Mouse (Mus musculus) kidney, adult 11 months (tissue): ENCODE measurements around the gene Fgf14.
"Not testable (repeated sequence)": the region's sequence is repeated elsewhere in the genome, so short reads cannot be mapped to it uniquely, and the experiment has no call there.

Experiments used
- DNase-seq: peaks from one replicate; pipeline ENCODE4 v3.0.0; 2022

Fgf14 gene

DNA sequence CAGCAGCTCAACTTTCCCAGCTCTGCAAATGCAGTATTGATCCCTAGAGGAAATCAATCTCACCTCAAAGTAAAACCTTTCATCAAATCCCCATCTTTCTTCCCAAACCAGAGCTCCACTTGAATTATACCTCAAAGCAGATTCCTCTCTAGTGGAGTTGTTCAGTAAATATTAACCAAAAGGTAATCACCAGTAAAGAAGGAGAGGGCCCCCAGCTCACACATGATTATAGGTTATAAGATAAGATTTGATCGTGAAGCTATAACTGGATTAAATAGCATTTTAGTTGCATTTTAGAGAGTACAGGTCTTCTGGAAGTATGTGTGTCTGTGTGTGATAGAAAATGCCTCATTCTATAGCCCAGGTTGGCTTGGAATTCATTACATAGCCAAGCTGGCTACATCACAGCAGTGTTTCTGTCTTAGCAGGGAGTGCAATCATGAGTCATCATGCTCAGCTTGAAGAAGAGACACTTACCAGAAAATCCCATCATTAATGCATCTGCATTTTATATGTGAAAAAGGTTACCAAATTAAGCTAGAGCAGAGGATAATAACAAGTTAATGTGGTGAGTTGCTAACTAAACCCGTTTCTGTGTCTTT lies 202.8 kb downstream of the Fgf14 start:
- DNase-seq, result no peak

DNA sequence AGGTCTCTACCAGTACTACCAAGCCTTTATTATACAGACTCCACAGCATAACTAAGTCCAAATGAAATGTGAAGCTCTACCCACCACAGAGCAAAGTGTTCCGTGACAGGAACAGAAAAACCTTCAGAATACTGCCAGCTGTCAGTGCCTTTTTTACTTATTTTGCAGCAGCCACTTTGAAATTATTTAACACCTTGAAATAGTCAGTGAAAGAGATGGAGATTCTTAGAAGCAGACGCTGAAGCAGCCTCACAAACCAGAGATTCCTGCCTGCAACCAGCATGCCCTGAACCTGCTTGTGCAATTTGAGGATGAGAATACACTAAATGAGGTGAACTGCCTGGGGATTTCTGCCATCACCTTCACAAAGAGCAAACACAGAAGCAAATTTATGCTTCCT lies 206.0 kb downstream of the Fgf14 start:
- no peak for DNase-seq

DNA sequence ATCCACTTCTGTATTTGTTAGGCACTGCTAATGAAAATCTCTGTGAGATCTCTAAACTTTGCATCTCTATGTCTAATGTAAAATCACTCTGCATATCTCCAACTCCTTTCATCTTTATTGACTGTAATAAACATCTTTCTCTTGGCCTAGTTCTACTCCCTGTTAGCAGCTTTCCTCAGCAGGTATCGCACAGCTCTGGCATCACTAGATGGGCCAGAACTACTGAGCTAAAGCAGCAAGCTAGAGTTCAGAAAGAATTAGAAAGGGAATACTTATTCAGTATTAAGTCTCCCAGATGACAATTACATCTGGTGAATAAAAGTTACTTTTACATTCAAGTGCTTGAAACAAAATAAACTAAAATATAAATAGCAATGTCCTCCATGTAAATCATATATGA lies 221.8 kb downstream of the Fgf14 start:
- DNase-seq, result no peak

DNA sequence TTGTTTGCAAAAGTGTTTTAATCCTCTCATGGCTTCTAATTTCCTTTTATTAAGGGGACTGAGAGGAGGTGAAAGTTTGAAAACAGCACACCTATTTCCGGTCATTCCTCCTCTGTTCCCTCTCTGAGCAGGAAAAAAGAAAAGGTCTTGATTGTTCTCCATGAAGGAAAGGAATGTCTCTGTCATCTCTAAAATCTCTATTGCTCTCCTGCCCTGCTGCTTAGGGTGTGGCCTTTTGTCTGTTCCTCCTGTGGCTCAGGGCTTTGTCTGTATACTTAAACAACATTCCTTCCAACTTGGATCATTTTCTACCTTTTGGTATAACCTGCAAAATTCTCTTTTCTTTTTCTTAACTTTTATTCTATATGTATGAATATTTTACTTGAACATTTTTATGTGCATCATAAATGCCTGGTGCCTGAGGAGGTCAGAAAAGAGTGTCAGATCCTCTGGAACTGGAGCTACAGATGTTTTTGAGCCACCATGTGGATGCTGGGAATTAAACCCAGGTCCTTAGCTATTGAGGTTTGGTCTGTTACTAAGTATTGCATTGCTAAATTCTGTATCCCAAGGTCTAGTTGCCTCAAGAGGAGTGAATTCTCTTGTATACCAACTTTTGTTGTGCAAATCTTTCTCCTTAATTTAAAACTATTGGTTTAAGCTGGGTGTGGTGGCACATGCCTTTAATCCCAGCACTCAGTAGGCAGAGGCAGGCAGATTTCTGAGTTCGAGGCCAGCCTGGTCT lies 230.7 kb downstream of the Fgf14 start:
- no peak for DNase-seq

DNA sequence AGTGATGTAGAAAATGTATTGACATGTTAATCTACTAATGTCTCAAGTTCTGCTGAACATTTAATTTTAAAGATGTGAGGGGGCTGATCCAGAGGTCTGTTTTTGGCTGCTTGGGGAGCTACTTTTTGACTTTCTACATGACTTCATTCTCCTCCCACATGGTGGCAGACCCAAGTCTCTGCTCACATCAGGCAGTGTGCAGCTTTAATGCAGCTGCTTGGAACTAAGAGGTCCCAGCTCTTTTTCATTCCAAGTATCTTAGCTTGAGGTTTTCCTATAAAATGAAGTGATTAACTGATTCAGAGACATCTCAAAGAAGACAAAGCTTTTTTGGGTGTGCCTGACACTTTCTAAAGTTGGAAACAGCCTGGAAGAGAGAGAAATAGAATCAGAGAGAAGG lies 232.1 kb downstream of the Fgf14 start:
- DNase-seq, result no peak

DNA sequence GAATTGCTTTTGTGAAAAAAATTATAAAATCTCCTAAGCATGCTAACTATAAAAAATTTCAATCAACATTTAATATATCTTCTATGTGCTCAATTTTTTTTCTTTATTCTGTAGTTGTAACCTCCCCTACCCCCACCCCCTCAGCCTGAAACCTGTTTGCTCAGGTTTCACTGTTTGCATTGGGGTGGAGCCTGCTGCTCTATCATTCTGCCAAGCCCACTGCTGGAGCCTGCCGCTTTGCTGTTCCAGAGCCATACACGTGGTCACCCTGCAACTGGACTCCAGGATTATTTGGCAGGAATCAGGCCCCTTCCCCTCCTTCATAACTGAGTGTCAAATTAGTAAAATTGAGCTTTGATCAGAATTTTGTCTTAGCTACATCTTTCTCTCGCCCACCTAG lies 237.6 kb downstream of the Fgf14 start:
- not testable (repeated sequence) for DNase-seq

DNA sequence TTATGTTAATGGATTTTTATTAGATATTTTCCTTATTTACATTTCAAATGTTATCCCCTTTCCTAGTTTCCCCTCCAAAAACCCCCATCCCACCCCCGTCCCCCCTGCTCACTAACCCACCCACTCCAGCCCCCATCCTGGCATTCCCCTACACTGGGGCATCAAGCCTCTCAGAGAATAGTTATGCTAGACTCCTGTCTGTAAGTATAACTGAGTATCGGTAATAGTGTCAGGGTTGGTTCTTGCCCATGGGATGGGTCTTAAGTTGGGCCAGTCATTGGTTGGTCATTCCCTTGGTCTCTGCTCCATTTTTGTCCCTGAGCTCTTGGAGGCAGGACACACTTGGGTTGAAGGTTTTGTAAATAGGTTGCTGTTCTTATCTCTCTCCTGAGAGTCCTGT lies 265.0 kb downstream of the Fgf14 start:
- no peak for DNase-seq

GRCm38 (mm10) chr14:124410945-124411344 lies 266.0 kb downstream of the Fgf14 start:
- DNase-seq, result no peak

DNA sequence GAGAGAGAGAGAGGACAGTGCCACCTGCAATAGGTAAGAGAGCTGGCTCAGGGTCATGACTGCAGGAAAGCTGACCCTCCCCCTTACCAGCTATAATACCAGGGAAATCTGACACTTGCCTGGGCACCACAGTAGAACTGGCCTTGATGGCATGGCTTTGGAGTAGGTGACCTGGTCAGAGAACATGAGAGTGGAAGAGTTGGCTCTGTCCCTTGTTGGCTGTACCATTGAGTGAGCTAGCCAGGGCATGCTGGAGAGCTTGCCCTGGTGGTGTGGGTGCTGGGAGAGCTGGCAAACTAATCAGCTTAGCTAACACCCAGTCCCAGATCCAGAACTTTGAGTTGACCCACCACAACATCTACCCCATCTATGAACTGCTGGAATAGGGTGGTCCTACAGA lies 348.5 kb downstream of the Fgf14 start:
- DNase-seq, result no peak

- no peak for DNase-seq
Observed at GRCm38 (mm10) chr14:124319017-124319718, 357.8 kb downstream of the Fgf14 start.

DNA sequence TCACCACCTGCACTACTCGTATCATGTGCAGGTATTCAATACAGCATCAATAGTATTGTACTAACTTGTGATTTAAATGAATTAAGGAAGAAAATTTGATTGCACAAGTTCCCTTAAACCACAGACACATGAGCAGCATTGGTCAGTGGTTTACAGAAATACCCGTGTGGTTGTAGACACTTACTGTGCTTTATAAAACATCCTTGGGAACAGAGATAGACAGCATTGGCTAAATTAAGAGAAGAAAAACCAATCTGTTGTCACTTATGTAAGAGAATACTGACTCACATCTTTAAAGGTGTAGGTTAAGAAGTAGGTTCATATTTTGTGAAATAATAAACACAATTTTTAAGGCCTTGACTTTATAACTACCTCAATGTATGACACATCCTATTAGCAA lies 361.4 kb downstream of the Fgf14 start:
- no peak for DNase-seq

DNA sequence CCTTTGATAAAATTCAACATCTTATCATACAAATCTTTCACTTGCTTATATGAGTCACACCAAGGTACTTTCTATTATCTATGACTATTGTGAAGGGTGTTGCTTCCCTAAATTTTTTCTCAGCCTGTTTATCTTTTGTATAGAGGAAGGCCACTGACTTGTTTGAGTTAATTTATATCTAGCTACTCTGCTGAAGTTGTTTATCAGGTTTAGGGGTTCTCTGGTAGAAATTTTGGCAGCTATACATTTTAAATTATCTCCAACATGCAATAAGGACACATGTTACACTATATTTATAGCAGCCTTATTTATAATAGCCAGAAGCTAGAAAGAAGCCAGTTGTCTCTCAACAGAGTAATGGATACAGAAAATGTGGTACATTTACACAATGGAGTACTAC lies 389.9 kb downstream of the Fgf14 start:
- DNase-seq, result no peak

DNA sequence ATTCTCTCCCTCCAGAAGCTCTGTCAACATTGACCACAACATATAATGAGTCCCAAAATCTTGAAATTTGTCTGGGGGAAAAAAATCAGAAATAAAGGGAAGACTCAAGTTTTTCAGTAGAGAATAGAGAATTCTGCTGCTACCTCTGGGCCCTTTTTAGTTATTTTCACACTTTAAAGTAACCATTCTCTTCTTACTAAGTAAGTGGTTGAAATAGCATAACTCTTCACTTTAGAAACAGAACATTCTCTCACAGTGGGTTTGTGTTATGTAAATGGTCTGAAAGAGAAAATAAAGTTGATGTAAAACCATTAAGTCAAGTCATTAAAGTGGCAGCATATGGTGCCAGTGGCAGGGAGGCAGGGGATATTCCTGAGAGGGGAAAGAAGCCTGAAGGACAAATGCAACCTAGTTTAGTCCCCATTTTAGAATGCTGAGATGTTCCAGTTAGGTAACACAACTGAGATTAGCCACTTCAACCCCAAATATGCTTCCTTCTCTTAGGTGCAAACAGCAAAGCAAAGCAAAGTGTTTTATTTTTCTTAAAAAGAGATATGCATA lies 398.5 kb downstream of the Fgf14 start:
- DNase-seq, result no peak

DNA sequence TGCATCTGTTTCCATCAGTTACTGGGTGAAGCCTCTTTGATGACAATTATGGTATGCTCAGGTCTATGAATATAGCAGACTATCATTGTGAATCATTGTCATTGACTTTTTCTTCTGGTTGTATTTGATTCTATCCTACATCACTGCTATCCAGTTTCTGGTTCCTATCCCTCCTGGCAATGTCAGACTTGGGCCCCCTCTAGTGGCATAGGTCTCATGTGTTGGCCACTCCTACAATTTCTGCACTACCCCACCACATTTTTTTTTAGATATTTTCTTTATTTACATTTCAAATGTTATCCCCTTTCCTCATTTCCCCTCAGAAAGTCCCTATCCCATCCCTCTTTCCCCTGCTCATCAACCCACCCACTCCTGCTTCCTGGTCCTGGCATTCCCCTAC lies 409.9 kb downstream of the Fgf14 start:
- DNase-seq, result no peak

DNA sequence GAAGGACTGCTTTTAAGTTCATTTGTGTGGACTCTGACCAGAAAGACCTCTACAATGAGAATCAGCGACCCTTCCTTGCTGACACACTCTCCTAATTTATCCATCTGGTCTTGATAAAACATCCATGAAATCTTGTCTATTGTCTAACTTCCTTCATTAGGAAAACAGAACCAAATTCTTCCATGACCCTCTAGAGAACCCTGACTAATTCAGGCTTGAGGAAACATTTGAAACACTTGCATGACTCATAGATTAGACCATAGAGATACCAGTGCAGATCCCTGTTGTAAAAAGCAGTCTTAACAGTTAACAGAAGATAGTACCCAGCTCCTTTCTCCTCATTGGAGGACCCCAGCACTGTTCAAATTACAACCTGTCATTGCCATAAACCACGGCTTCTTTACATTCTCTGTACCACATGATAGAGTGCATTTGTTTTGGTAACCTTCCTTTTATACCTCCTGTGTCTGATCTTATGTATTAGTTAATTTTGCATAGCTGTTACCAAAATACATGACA lies 412.3 kb downstream of the Fgf14 start:
- DNase-seq, result no peak

- DNase-seq, result no peak
Observed at GRCm38 (mm10) chr14:124263199-124263598, 413.7 kb downstream of the Fgf14 start.

GRCm38 (mm10) chr14:124247517-124247916 lies 429.4 kb downstream of the Fgf14 start:
- no peak for DNase-seq

DNA sequence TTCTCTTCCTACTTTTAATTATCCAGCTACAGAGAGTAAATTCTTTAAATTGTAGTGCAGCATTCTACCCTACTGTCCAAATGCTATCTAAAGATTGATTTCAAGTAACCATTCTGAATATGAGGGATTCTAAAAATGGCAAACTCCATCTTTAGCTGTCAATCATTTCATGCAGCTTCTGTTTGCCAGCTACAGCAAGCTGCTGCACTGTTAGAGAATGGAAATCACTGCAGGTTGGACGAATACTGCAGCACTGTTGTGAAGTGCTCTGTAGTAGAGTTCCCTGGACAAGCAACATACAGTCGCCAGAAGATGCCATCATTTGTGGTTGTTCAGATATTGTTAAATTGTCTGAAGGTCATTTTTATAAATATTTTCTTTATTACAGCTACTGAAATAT lies 453.5 kb downstream of the Fgf14 start:
- DNase-seq, result no peak

GRCm38 (mm10) chr14:124222447-124222846 lies 454.5 kb downstream of the Fgf14 start:
- no peak for DNase-seq

DNA sequence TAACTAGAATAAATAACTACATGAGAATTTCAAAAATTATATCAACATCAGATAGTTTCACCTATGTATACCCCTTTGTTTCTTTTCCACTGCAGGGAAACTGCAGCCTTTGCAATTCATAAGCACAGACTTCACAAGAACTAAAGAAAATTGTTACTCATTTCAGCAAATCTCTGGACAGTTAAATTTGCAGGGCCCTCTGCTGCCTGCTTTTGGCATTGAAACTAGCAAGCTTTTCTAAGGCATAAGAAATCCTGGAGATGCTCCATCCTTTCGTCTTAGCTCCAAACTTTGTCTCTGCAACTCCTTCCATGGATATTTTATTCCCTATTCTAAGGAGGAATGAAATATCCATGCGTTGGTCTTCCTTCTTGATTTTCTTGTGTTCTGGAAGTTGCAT lies 455.9 kb downstream of the Fgf14 start:
- DNase-seq, result no peak

DNA sequence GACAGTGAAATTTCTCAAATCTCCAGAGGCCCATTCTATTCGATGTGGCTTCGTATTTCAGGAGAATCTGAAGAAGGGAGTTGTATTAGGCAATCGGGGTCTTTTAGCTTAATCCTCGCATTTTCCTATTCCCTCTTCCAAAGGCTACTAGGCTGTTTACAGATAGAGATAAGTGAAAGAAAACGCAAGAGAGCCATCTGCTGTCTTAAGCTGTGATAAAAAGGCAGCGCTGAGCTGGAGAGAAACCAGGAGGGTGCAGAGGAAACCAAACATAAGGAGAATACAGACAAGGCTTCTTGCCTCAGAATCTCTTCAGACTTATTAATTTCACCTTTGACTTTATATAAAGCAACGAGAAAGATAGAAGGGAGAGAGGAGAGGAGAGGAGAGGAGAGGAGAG lies 481.1 kb downstream of the Fgf14 start:
- no peak for DNase-seq

- DNase-seq, result no peak
Observed at GRCm38 (mm10) chr14:124195331-124195730, 481.6 kb downstream of the Fgf14 start.

DNA sequence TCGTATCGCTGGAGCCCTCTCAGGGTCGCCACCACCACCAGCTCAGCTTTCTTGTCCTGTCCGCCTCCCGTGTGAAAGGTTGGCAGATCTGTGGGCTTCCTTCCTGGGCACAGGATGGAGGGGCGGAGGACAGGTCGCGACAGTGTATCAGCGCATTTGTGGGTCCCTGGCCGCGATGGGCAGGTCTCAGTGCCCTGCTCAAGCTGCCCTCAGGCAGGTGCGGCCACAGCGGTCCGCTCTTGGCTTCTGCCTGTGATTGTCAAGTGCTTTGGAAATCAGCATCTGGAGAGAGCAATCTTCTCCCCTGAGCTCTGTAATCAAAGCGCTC lies 484.1 kb downstream of the Fgf14 start:
- no peak for DNase-seq
